Mouse (Mus musculus): ENCODE data around the gene Fgf2.

DNA sequence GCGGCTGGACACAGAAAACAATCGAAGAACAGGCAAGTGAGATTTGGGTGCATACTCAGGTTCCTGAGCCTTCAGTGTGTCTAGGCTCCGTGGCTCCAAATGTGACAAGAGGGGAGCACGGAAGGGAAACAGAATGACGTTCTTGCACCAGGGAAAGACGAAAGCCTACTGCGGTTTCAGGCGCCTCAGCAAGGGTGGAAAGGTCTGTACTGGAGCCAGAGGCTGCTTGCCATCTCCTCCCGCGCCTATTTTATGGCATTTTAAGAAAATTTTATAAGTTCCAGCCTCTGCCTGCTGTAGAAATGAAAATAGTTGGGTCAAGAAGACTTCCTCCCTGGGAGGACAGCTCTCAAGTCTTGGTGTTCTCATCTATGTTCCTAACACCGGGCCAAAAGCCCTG lies 25.6 kb downstream of the Fgf2 start:
- TF ChIP-seq CTCF (IDR thresholded peaks at IDR 0.05; ENCODE audit: extremely low read depth, insufficient read depth, insufficient read length, insufficient replicate concordance), result no peak
- no peak for TF ChIP-seq POLR2A (IDR thresholded peaks at IDR 0.05; ENCODE audit: low read depth, low read length)

Data from spleen, adult 2 months (tissue).